Mouse (Mus musculus) lung, postnatal 0 days (tissue): Measurements from ENCODE around the gene Rpn1. TPM values are rescaled to one million over a fixed set of nuclear protein-coding genes. Genes with fewer than 3 reads are reported as not detected.

Source experiments
- ATAC-seq: fragments of 200-750 bp; cut with Nextera tagmentation; 2 replicates; pipeline ENCODE4 v1.8.0; 2017; ENCODE audit warnings: moderate library complexity
- DNase-seq: peaks from one replicate; pipeline ENCODE4 v3.0.0-alpha.2; 2016; ENCODE audit warnings: low spot score
- H3K27ac ChIP-seq: fragments of 300-500 bp; sonication (generic); 2 replicates; pipeline ENCODE4 v1.5.1; 2014; ENCODE audit warnings: antibody characterized with exemption, mild to moderate bottlenecking, low read length, mixed read lengths
- H3K27me3 ChIP-seq: fragments of 300-500 bp; sonication (generic); replicated peaks from 2 replicates; pipeline ENCODE4 v1.6.1; 2014; ENCODE audit warnings: low read length, mixed read lengths; ENCODE audit not compliant: insufficient read depth
- H3K36me3 ChIP-seq: fragments of 300-500 bp; sonication (generic); 2 replicates; pipeline ENCODE4 v1.6.1; 2014; ENCODE audit warnings: low read length, mixed read lengths; ENCODE audit not compliant: insufficient read depth
- H3K4me1 ChIP-seq: fragments of 300-500 bp; sonication (generic); 2 replicates; pipeline ENCODE4 v1.6.1; 2014; ENCODE audit warnings: antibody characterized with exemption, low read depth, low read length, mixed read lengths; ENCODE audit not compliant: insufficient read depth
- H3K4me2 ChIP-seq: fragments of 300-500 bp; sonication (generic); replicated peaks from 2 replicates; pipeline ENCODE4 v1.6.1; 2014; ENCODE audit warnings: low read depth, mild to moderate bottlenecking, low read length, moderate library complexity, mixed read lengths
- H3K4me3 ChIP-seq: fragments of 300-500 bp; sonication (generic); 2 replicates; pipeline ENCODE4 v1.5.1; 2014; ENCODE audit warnings: low read depth, low read length
- H3K9ac ChIP-seq: fragments of 300-500 bp; sonication (generic); replicated peaks from 2 replicates; pipeline ENCODE4 v1.6.1; 2014; ENCODE audit warnings: low read depth, mild to moderate bottlenecking
- H3K9me3 ChIP-seq: fragments of 300-500 bp; sonication (generic); 2 replicates; pipeline ENCODE4 v1.6.1; 2016; ENCODE audit warnings: low read length, mixed read lengths
- CTCF ChIP-seq: IDR thresholded peaks from 2 replicates; pipeline ENCODE4 v1.5.1; 2016; ENCODE audit warnings: antibody characterized with exemption, mild to moderate bottlenecking
- EP300 ChIP-seq: IDR thresholded peaks from 2 replicates; pipeline ENCODE4 v1.6.1; 2016; ENCODE audit warnings: antibody characterized with exemption, mild to moderate bottlenecking, control low read depth
- WGBS: fragments of 180-500 bp; shearing (Covaris S2); extraction: QIAGEN DNeasy Blood & Tissue Kit; methylation state at CpG from one replicate; pipeline ENCODE4 v1.1.7; 2014; 5-methylcytosine and 5-hydroxymethylcytosine counted together
- polyA plus RNA-seq: library from polyadenylated mRNA; unstranded; fragments of >200 nt; fragmentation: Nextera tagmentation; extraction: Ambion mirVana; gene quantifications from 2 replicates; pipeline ENCODE4 v1.2.1, GENCODE M21; 2015

Rpn1 gene
- polyA plus RNA-seq, 1 experiment from 2014 or later = 209 TPM

DNA sequence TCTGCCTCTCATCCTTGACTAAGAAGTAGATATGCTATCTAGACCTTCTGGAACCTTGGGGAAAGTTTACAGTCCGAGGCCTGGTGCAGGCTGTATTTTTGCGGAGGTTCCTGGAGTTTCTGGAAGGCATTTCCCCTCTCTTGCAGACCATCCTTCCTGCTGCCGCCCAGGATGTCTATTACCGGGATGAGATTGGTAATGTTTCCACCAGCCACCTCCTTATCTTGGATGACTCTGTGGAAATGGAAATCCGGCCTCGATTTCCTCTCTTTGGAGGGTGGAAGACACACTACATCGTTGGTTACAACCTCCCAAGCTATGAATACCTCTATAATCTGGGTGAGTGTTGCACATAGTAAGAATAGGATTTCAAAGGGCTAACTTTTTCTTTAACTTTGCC, 11.1 kb downstream of the Rpn1 start:
- WGBS = 70% methylated on average over 7 of the region's 7 CpGs
- H3K4me1 ChIP-seq = no peaks in the 10 kb centered on the region

DNA sequence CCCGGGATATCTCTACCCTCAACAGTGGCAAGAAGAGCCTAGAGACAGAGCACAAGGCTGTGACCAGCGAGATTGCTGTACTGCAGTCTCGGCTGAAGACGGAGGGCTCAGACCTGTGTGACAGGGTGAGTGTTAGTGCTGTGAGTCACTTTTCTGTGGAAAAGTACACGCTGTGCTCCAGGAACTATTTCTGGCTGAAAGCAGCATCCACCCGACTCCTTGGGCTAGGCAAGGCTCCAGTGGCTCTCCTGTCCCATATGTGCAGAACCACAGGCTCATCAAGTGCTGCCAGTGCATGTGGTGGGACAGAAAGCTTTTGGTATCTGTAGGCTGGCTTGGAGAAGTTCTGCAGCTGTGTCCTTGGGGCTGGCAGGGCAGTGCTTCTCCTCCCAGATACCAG, 17.8 kb downstream of the Rpn1 start:
- Histone ChIP-seq H3K27me3 (no peaks in the 10 kb centered on the region), H3K9ac (no peak overlapping the region), H3K4me1 (peaks cover 4% of the 10 kb centered on the region; the same call in 1 of the 2 replicates), H3K4me2 (no peak overlapping the region), H3K27ac (no peak overlapping the region), H3K9me3 (no peaks in the 10 kb centered on the region), H3K36me3 (peaks cover 53% of the 10 kb centered on the region), H3K4me3 (no peak overlapping the region)
- no peak for DNase-seq
- no peak for ATAC-seq
- WGBS = 95% methylated on average over 6 of the region's 6 CpGs
- TF ChIP-seq EP300 = no peak
- TF ChIP-seq CTCF = no peak

More for the DNA sequence above, 11.1 kb downstream of the Rpn1 start:
- no peak overlapping the region for H3K4me2 ChIP-seq
- DNase-seq = peak; percentile 21
- H3K27ac ChIP-seq = no peak overlapping the region
- no peak overlapping the region for H3K4me3 ChIP-seq
- TF ChIP-seq CTCF (no peak), EP300 (no peak; the same call in 1 of the 2 replicates)
- H3K9me3 ChIP-seq = no peaks in the 10 kb centered on the region
- H3K36me3 ChIP-seq = peaks cover 29% of the 10 kb centered on the region
- no peaks in the 10 kb centered on the region for H3K27me3 ChIP-seq
- no peak for ATAC-seq
- H3K9ac ChIP-seq = no peak overlapping the region

GRCm38 (mm10) chr6:88105783-88106611, 21.7 kb downstream of the Rpn1 start:
- Histone ChIP-seq H3K4me3 (no peak overlapping the region), H3K4me1 (peaks cover 4% of the 10 kb centered on the region; the same call in 1 of the 2 replicates), H3K9ac (peak overlapping the region; percentile 23; the same call in 1 of the 2 replicates), H3K27ac (no peak overlapping the region), H3K36me3 (peaks cover 28% of the 10 kb centered on the region; the same call in 1 of the 2 replicates), H3K27me3 (no peaks in the 10 kb centered on the region), H3K4me2 (peak overlapping the region; percentile 45), H3K9me3 (no peaks in the 10 kb centered on the region)
- ATAC-seq (peak; percentile 94), DNase-seq (peak; percentile 97)
- whole genome bisulfite sequencing = 9% methylated on average over 32 of the region's 32 CpGs
- TF ChIP-seq CTCF (peak; percentile 99), EP300 (no peak)

GRCm38 (mm10) chr6:88106612-88107123, 22.4 kb downstream of the Rpn1 start:
- TF ChIP-seq EP300 (no peak), CTCF (no peak)
- no peak for ATAC-seq
- no peak for DNase-seq
- H3K9ac ChIP-seq = peak overlapping the region; percentile 23; the same call in 1 of the 2 replicates
- H3K4me1 ChIP-seq = peaks cover 4% of the 10 kb centered on the region; the same call in 1 of the 2 replicates
- peaks cover 22% of the 10 kb centered on the region; the same call in 1 of the 2 replicates for H3K36me3 ChIP-seq
- WGBS = 84% methylated on average over 12 of the region's 12 CpGs
- H3K27me3 ChIP-seq = no peaks in the 10 kb centered on the region
- H3K27ac ChIP-seq = no peak overlapping the region
- no peaks in the 10 kb centered on the region for H3K9me3 ChIP-seq
- no peak overlapping the region for H3K4me3 ChIP-seq
- peak overlapping the region; percentile 45; the same call in 1 of the 2 replicates for H3K4me2 ChIP-seq

GRCm38 (mm10) chr6:88107661-88108535, 23.6 kb downstream of the Rpn1 start:
- 78% methylated on average over 10 of the region's 10 CpGs for WGBS
- no peaks in the 10 kb centered on the region for H3K9me3 ChIP-seq
- no peak for ATAC-seq
- TF ChIP-seq EP300 (no peak), CTCF (no peak)
- H3K27me3 ChIP-seq = no peaks in the 10 kb centered on the region
- no peak overlapping the region for H3K4me2 ChIP-seq
- peaks cover 4% of the 10 kb centered on the region; the same call in 1 of the 2 replicates for H3K4me1 ChIP-seq
- H3K9ac ChIP-seq = no peak overlapping the region
- peaks cover 11% of the 10 kb centered on the region; the same call in 1 of the 2 replicates for H3K36me3 ChIP-seq
- no peak for DNase-seq
- H3K27ac ChIP-seq = no peak overlapping the region
- no peak overlapping the region for H3K4me3 ChIP-seq

GRCm38 (mm10) chr6:88113139-88113538, 28.9 kb downstream of the Rpn1 start:
- H3K36me3 ChIP-seq = no peaks in the 10 kb centered on the region
- no peaks in the 10 kb centered on the region for H3K4me1 ChIP-seq
- H3K4me3 ChIP-seq = no peak overlapping the region
- H3K9ac ChIP-seq = no peak overlapping the region
- DNase-seq = peak; percentile 81
- no peak overlapping the region for H3K4me2 ChIP-seq
- TF ChIP-seq EP300 (no peak), CTCF (peak; percentile 91)
- peak; percentile 71 for ATAC-seq
- H3K27ac ChIP-seq = no peak overlapping the region
- no peaks in the 10 kb centered on the region for H3K9me3 ChIP-seq
- H3K27me3 ChIP-seq = no peaks in the 10 kb centered on the region
- WGBS = 25% methylated on average over 7 of the region's 7 CpGs
